Mouse (Mus musculus) fibroblast of lung, adult 2 months (primary cell): ENCODE measurements around the gene Itpk1.

ENCODE experiments used
- DNase-seq: peaks from one replicate; pipeline ENCODE4 v3.0.0-alpha.2; 2011; ENCODE audit warnings: low read depth

Gene Itpk1

GRCm38 (mm10) chr12:102689773-102690563, 14.8 kb downstream of the Itpk1 start:
- DNase-seq: no peak

GRCm38 (mm10) chr12:102686321-102686720, 18.4 kb downstream of the Itpk1 start:
- no peak for DNase-seq

GRCm38 (mm10) chr12:102685523-102685931, 19.2 kb downstream of the Itpk1 start:
- no peak for DNase-seq

GRCm38 (mm10) chr12:102684720-102685386, 19.9 kb downstream of the Itpk1 start:
- DNase-seq: no peak

GRCm38 (mm10) chr12:102683979-102684378, 20.8 kb downstream of the Itpk1 start:
- no peak for DNase-seq

GRCm38 (mm10) chr12:102683438-102683837, 21.3 kb downstream of the Itpk1 start:
- no peak for DNase-seq

- no peak for DNase-seq
Observed at GRCm38 (mm10) chr12:102682722-102683299, 21.9 kb downstream of the Itpk1 start.

GRCm38 (mm10) chr12:102682085-102682484, 22.6 kb downstream of the Itpk1 start:
- no peak for DNase-seq

- DNase-seq: no peak
Observed at GRCm38 (mm10) chr12:102681590-102681989, 23.1 kb downstream of the Itpk1 start.

- DNase-seq: no peak
Observed at GRCm38 (mm10) chr12:102678820-102679219, 25.9 kb downstream of the Itpk1 start.

- no peak for DNase-seq
Observed at GRCm38 (mm10) chr12:102677089-102677488, 27.6 kb downstream of the Itpk1 start.

- DNase-seq: no peak
Observed at GRCm38 (mm10) chr12:102674556-102674955, 30.2 kb downstream of the Itpk1 start.

GRCm38 (mm10) chr12:102674123-102674522, 30.6 kb downstream of the Itpk1 start:
- no peak for DNase-seq

GRCm38 (mm10) chr12:102672857-102673839, 31.6 kb downstream of the Itpk1 start:
- no peak for DNase-seq

- DNase-seq: no peak
Observed at GRCm38 (mm10) chr12:102672176-102672575, 32.6 kb downstream of the Itpk1 start.

- DNase-seq: no peak
Observed at GRCm38 (mm10) chr12:102670848-102671247, 33.9 kb downstream of the Itpk1 start.

GRCm38 (mm10) chr12:102665465-102666202, 39.1 kb downstream of the Itpk1 start:
- DNase-seq: no peak

GRCm38 (mm10) chr12:102664052-102664448, 40.7 kb downstream of the Itpk1 start:
- DNase-seq: no peak

GRCm38 (mm10) chr12:102663349-102664051, 41.2 kb downstream of the Itpk1 start:
- no peak for DNase-seq

GRCm38 (mm10) chr12:102661772-102662171, 43.0 kb downstream of the Itpk1 start:
- peak; percentile 30 for DNase-seq
